ENCODE assay signal across 8 mouse cellular contexts in the genomic region with DNA sequence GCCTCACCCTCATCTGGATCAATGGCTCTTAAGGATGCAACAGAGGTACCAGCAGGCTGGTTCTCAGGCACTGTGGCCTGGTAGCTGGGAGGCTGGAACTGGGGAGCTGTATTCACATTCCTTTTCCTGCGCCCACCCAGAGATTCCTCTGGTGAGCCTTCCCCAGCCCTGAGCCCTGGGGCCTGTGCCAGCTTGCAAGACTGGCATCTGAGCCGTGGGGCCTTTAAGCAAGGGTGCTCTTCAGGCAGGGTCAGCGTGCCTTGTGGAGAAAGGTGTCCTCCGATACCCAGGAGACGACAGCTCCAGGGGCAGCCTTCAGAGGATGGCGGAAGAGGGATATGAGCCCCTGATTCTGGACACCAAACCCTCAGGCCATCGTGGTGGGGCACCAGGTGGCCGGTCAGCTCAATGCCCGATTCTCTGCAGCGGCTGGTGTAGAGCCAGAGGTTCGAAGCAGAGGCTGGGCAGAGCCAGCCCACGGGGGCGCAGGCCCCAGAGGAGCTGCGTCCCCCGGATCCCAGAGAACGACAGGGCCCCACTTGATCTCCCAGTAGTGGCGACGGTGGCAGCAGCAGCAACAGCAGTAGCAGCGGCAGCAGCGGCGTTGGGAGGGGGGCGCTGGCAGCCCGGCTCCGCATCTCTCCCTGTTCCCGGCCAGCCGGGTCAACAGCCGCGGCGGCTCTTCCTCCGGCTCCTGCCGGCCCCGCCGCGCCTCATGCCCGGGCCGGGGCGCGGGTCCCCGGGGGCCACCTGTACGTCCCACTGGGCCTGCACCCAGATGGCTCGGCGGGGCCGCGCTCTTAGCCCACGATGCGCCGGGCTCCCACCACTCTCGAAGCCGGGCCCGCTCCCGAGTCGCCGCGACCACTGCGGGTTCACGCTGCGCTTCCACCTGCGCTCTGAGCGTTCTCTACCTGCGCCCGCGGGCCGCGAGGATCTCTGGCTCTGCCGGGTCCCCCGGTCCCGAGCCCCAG. TPM values are rescaled to one million over a fixed set of nuclear protein-coding genes. Genes with fewer than 3 reads are reported as not detected.
A peak's percentile ranks its signal among the peaks of the same experiment; 100 is the strongest.
DNase-seq lines count a peak whose midpoint lies in the region; ATAC-seq and TF ChIP-seq lines count a peak whose summit lies in the region.

A gene (minus strand): TSS at position 696 of the 974 bp plus-strand sequence.

- ATAC-seq in embryonic facial prominence, embryonic 15.5 days (ENCODE audit: insufficient number of reproducible peaks, low FRiP score, low TSS enrichment, low read depth): no peak
- peak; percentile 33 for ATAC-seq in inflammation-experienced regulatory T-cells, adult 6 months
- peak; percentile 17; the same call in 1 of the 2 replicates for ATAC-seq in liver, embryonic 12.5 days

- H3K9ac ChIP-seq in embryonic facial prominence, embryonic 15.5 days: peak within 1 kb of the TSS; percentile 62
- H3K9ac ChIP-seq in liver, embryonic 12.5 days: peak within 1 kb of the TSS; percentile 71

- no peak for TF ChIP-seq CTCF in layer of hippocampus, adult 2 months (conservative IDR thresholded peaks at IDR 0.05)

- 5% methylated on average over 62 of the region's 67 CpGs for WGBS in embryonic facial prominence, embryonic 15.5 days
- 8% methylated on average over 62 of the region's 67 CpGs for WGBS in liver, embryonic 12.5 days (ENCODE audit: insufficient replicate concordance)

- peaks cover 20% of the 10 kb centered on the region for H3K36me3 ChIP-seq in embryonic facial prominence, embryonic 15.5 days
- 0 out of 2 replicates have a peak, but pooled peaks cover 5% of the 10 kb centered on the region for H3K36me3 ChIP-seq in liver, embryonic 12.5 days

- peak within 1 kb of the TSS; percentile 91 for H3K4me3 ChIP-seq in layer of hippocampus, adult 2 months
- H3K4me3 ChIP-seq in embryonic facial prominence, embryonic 15.5 days (replicated peaks): peak within 1 kb of the TSS; percentile 70
- H3K4me3 ChIP-seq in liver, embryonic 12.5 days: peak within 1 kb of the TSS; percentile 68

- H3K9me3 ChIP-seq in embryonic facial prominence, embryonic 15.5 days (replicated peaks): 0 out of 2 replicates have a peak, but pooled peaks cover 13% of the 10 kb centered on the region
- H3K9me3 ChIP-seq in liver, embryonic 12.5 days (replicated peaks): peaks cover 20% of the 10 kb centered on the region; the same call in 1 of the 2 replicates

- DNase-seq in layer of hippocampus, adult 2 months (ENCODE audit: low spot score in 2 of 2): no peak
- DNase-seq in layer of hippocampus, adult 11-12 months (ENCODE audit: low spot score): no peak
- peak; percentile 40 for DNase-seq in adrenal gland, adult 2 months
- DNase-seq in retina, embryonic 14.5 days (ENCODE audit: low spot score): peak; percentile 66
- no peak for DNase-seq in gastrocnemius, postnatal 14 days

- peak within 1 kb of the TSS; percentile 96 for H3K27ac ChIP-seq in layer of hippocampus, adult 2 months
- peak within 1 kb of the TSS; percentile 49 for H3K27ac ChIP-seq in embryonic facial prominence, embryonic 15.5 days (replicated peaks)
- no peak within 1 kb of the TSS for H3K27ac ChIP-seq in liver, embryonic 12.5 days

- peak within 1 kb of the TSS; percentile 98 for H3K4me2 ChIP-seq in embryonic facial prominence, embryonic 15.5 days (replicated peaks)
- peak within 1 kb of the TSS; percentile 99 for H3K4me2 ChIP-seq in liver, embryonic 12.5 days

- peaks cover 8% of the 10 kb centered on the region; the same call in 1 of the 2 replicates for H3K27me3 ChIP-seq in embryonic facial prominence, embryonic 15.5 days
- H3K27me3 ChIP-seq in liver, embryonic 12.5 days (replicated peaks): peaks cover 63% of the 10 kb centered on the region

- H3K4me1 ChIP-seq in embryonic facial prominence, embryonic 15.5 days: peaks cover 30% of the 10 kb centered on the region
- H3K4me1 ChIP-seq in liver, embryonic 12.5 days: peaks cover 14% of the 10 kb centered on the region

- intact Hi-C loops in gastrocnemius, postnatal 14 days (cut with DNase I; ENCODE audit: low total_unique reads): no loop called here

RNA-seq across cellular contexts. Expression of the gene that starts here (rescaled TPM):
- total RNA-seq in layer of hippocampus, adult 2 months (2021): 100 to 1,000 TPM; 185 to 201 TPM
- 1 to 10 TPM; 6.1 to 8.3 TPM for total RNA-seq in adrenal gland, adult 2 months (2021)
- 9.9 and 17.1 TPM in 2 replicates for polyA plus RNA-seq in adrenal gland, adult 2 months (2012; rRNA removed)
- 20.1 and 20.7 TPM in 2 replicates for polyA plus RNA-seq in embryonic facial prominence, embryonic 15.5 days (2015; fragmentation: Nextera tagmentation; extraction: Ambion mirVana)
- polyA plus RNA-seq in inflammation-experienced regulatory T-cells, adult 6 months (2017; shearing (Covaris generic)): under 1 TPM; 0.35 to 0.52 (median 0.37) TPM
- 0.49 and 0.93 TPM in 2 replicates for polyA plus RNA-seq in liver, embryonic 12.5 days (2016; fragmentation: Nextera tagmentation; extraction: Ambion mirVana)
- total RNA-seq in gastrocnemius, postnatal 14 days (2021): 1 to 10 TPM; 3.1 TPM

Comparison
In these comparisons a context has a peak if more than half of its experiments do, and no peak if none do; other contexts are left out.
1. RNA of the gene that starts here (total RNA-seq): 185 to 201 TPM in layer of hippocampus, adult 2 months; 6.1 to 8.3 TPM in adrenal gland, adult 2 months and 3.1 TPM in gastrocnemius, postnatal 14 days; every median in the first group is over 10 times any median in the second.
2. Peak in ATAC-seq in inflammation-experienced regulatory T-cells, adult 6 months; RNA of the gene not detected or under 1 TPM.
3. Peak in ATAC-seq, H3K4me3 ChIP-seq, H3K9ac ChIP-seq and H3K4me2 ChIP-seq in liver, embryonic 12.5 days; RNA of the gene not detected or under 1 TPM.
4. DNase-seq: peak in adrenal gland, adult 2 months (single experiment) and retina, embryonic 14.5 days (single experiment); none in layer of hippocampus, adult 2 months (0 of 2), layer of hippocampus, adult 11-12 months (single experiment) and gastrocnemius, postnatal 14 days (single experiment).
5. Peak in every context shown above with its lines, with median percentiles within 50 percentile points of each other: H3K4me3 ChIP-seq.